In the genomic region with DNA sequence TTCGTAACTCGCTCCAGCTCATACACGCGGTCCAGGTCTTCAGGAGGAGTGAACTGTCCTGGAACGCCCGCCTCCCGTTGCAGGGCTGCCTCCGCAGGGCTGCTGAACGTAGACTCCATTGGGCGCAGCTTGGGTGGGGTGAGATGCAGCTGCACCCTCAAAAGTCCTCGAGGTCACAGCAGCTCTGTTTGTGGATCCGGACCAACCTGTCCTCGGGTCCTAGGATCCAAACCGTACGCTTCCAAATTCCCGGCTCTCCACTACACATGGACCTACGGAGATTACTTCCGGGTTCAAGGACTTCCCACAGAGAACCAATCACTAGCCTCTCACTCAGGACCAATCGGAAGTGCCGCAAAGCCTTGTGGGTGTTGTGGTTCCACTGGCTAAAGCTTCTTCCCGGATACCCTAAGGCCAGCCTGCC, we compare ENCODE assay signal across 8 mouse cellular contexts. TPM values are rescaled to one million over a fixed set of nuclear protein-coding genes. Genes with fewer than 3 reads are reported as not detected.
DNase-seq lines count a peak whose midpoint lies in the region; ATAC-seq lines count a peak whose summit lies in the region.

Gene Dph2, minus strand, starts transcription at position 295 of the 424 bp plus-strand sequence.

- H3K9ac ChIP-seq in hindbrain, embryonic 14.5 days = peak within 1 kb of the TSS; percentile 60

- no peaks in the 10 kb centered on the region for H3K27me3 ChIP-seq in hindbrain, embryonic 14.5 days (ENCODE audit: control insufficient read depth, insufficient read depth, low read length)

- DNase-seq in WW6 (ENCODE audit: low read depth, low spot score) = peak; percentile 66
- DNase-seq in cerebellum, postnatal 25 days = peak; percentile 81 to 90
- DNase-seq in frontal cortex, postnatal 25 days (ENCODE audit: low spot score in 2 of 2) = peak; percentile 51 to 68
- DNase-seq in hindbrain, embryonic 14.5 days (ENCODE audit: low spot score) = peak; percentile 93
- peak; percentile 78 to 81 for DNase-seq in layer of hippocampus, postnatal 36 days
- DNase-seq in lung, postnatal 25 days (ENCODE audit: low spot score) = peak; percentile 93
- peak; percentile 82 for DNase-seq in retina, postnatal 7 days (ENCODE audit: low read depth, low spot score)
- DNase-seq in urinary bladder, adult 2 months (ENCODE audit: low spot score) = no peak

- H3K36me3 ChIP-seq in hindbrain, embryonic 14.5 days (replicated peaks; ENCODE audit: control insufficient read depth, insufficient read depth) = peaks cover 41% of the 10 kb centered on the region

- under 1% methylated on average over 21 of the region's 21 CpGs for WGBS in hindbrain, embryonic 14.5 days

- H3K4me2 ChIP-seq in hindbrain, embryonic 14.5 days (replicated peaks) = peak within 1 kb of the TSS; percentile 86

- no peaks in the 10 kb centered on the region for H3K9me3 ChIP-seq in hindbrain, embryonic 14.5 days (ENCODE audit: control insufficient read depth, low read length)

- H3K27ac ChIP-seq in hindbrain, embryonic 14.5 days = no peak within 1 kb of the TSS

- peak; percentile 85 for ATAC-seq in hindbrain, embryonic 14.5 days (ENCODE audit: low FRiP score)

- H3K4me1 ChIP-seq in hindbrain, embryonic 14.5 days (replicated peaks; ENCODE audit: control insufficient read depth, insufficient read depth, low read length) = peaks cover 7% of the 10 kb centered on the region

- peak within 1 kb of the TSS; percentile 64 for H3K4me3 ChIP-seq in hindbrain, embryonic 14.5 days (replicated peaks; ENCODE audit: low read length)

RNA-seq across cellular contexts. Expression of gene Dph2, which starts in this region (rescaled TPM):
- 22.9 and 25.1 TPM in 2 replicates for polyA plus RNA-seq in hindbrain, embryonic 14.5 days (2014; fragmentation: Nextera tagmentation; extraction: Ambion mirVana)
- total RNA-seq in layer of hippocampus, postnatal 36 days (2021) = 10 to 100 TPM; 10.9 to 11.5 TPM
- 9.6 and 14.0 TPM in 2 replicates for polyA plus RNA-seq in urinary bladder, adult 2 months (2012; rRNA removed)
